Mouse (Mus musculus): ENCODE data around the gene Wdr91. TPM values are rescaled to one million over a fixed set of nuclear protein-coding genes. Genes with fewer than 3 reads are reported as not detected.

The Wdr91 gene
- total RNA-seq (2021), result 10 to 100 TPM; 13.9 to 14.9 TPM
- long read RNA-seq, experiment 1, transcript Wdr91-201 (15 exons, 2,682 nt), result major isoform, 6 of 14 reads
- long read RNA-seq, experiment 1, partial matches to known transcripts, result 3 of 14 reads
- long read RNA-seq, experiment 1, other reads (novel, unspliced or antisense), result 5 of 14 reads
- long read RNA-seq, experiment 2, partial matches to known transcripts, result 1 of 2 reads
- long read RNA-seq, experiment 2, other reads (novel, unspliced or antisense), result 0 of 2 reads

DNA sequence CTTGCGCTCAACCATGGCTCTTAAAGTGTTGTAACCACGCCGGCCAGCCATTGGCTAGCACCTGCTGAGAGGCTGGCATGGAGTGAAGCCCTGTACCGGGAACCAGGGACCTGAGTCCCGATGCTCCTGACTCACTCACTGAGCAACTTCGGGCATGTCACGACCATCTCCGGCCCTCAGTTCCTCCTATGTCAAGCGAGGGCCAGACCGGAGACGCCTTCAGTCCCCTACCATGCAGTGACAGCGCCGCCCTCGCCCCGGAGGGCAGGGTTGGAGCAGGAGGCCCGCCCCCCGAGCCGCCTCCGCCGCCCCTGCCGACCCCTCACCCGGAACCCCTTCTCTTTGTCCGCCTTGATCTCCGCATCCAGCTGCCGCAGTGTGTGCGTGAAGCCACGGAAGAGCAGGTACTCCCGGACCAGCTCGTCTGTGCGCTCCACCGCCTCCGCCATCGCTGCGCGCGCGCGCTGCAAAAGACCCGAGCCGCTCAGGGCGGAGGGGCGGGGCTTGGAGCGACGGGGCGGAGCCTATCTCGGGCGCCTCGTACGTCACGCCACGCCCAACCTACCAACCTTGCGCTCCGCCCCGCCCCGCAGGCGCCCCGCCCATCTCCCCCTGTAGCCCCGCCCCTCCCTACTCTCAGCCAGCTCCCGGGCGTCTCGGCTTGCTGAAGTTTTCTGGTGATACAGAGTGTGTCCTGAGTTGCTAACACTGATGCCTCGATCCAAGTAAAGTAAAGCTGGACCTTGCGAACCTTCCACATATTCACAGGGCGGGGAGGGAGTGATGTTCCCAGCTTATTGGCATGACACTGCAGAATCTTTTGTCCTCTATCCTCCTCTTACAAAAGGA is at the start of gene Wdr91:
Gene Wdr91, minus strand, starts transcription at position 506 of the 849 bp plus-strand sequence.
- peak; percentile 94 to 97 for DNase-seq

DNA sequence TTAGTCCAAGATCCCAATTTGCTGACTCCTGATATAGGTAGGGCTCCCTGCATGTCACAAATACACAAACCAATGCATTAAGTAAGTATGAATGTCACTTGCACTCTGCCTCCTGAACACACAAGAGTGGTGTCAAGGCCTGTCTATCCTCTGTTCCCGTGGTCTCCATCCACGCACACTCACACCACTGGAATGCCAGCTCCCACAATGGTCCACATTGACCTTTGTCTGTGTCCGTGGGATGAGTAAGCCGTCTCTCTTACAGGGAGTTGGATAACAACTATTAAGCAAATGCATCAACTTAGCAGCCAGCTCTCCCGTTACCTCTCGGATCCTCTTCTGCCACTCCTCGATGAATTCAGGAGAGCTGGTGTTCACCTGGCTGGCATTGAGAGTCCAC is 48.5 kb upstream of the Wdr91 start:
- DNase-seq, result peak in 1 of 2 experiments; percentile 12

DNA sequence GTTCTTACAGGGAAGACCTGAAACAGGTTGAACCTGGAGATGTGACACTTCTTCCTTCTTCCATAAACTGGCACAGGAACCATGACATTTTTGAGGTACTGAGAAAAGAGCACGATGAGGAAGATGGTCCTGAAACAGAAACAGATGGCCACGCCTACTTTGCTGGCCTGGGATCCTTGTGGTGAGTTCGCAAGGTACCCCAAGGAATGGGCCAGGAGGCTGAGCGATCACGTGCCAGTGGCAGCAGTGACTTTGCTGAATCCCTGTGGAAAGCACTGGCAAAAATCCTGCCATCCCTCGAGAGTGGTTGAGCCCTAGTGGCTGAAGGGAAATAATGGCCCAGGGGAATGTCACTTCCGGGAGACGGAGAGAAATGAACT is 45.2 kb upstream of the Wdr91 start:
- no peak for DNase-seq

DNA sequence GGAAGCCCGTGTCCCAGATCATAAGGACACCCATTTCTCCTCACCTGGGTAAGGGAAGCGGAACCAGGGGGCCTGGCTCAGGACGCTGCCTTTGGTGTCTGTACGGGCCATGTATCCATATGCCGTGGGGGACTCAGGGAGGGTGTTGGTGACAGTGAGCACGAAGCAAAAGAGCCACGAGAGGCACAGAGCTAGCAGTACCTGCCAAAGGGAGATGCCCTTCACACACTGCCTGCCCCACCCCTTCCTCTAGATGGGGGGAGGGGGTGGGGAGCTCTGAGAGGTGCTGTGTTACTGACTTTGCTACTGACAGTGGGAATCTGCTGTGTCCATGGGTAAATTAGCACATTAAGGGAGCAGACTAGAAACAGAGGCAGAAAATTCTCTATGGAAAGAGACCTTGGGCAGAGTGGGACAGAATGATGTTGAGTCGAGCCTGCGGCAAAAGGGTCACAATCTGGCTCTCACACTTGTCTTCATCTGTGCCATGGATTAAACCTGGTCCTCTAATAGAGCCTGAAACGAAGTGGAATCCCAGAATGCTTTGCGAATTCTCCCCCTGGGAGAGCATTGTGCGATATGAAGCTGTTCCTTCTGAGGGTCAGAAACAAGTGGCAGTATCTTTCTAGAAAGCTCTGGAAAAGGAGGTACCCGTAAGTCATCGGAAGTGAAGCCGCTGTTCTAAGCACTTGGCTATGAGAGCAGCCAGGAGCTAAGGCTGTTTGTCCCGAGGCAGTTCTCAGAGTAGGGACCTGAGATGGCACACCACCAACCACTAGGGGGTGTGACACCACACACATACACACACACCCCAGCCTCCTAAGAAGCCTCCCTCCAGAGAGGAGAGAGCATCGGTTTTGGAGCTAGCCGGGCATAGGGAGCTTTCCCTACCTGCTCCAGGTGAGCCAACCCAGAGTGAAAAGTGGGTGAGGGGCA is 44.5 kb upstream of the Wdr91 start:
- DNase-seq, result peak; percentile 18 to 43

DNA sequence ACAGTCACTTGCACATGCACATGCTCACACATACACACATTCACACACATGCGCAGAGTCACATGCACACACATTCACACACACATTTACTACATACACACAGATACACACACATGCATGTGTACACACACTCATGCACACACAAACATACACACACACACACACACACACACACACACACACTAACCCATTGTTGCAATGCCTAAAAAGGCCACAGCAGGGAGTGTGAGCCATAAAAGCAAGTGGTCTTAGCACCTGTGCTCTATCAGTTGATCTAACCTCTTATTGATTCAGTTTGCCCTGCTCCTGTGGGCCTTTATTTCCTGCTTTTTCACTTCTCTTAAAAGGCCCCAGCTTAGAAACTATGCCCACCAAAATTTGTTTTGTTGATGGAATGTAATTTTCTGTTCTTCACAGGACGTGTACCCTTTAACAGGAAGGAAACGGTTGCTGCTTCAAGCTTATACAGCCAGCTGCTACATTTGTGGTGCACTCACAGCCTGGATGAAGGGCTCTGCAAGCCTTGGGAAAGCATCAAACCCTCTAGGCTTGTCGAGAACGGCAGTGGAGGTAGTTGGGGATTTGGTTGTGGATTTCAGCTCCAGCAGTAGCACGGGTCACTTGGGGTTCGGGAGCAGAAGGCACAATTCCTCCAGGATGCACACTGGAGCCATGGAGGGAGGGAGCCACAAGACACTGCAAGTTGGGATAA is 41.4 kb upstream of the Wdr91 start:
- DNase-seq, result no peak

DNA sequence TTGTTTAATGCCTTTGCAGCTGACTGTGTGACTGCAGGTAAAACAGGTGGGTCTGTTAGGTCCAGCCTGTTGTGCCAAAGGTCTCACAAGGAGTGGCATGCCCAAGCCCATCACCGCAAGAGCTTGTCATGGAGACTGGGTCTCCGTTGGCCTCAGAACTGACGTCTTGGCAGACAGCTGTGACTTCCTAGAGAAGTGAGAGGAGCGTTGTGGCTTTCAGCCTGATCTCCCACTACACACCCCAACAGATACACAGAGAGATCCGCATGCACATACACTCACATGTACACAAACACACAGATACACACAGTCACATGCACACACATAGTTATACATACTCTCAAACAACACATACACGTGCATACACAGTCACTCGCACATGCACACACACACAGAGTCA is 40.8 kb upstream of the Wdr91 start:
- DNase-seq, result no peak

DNA sequence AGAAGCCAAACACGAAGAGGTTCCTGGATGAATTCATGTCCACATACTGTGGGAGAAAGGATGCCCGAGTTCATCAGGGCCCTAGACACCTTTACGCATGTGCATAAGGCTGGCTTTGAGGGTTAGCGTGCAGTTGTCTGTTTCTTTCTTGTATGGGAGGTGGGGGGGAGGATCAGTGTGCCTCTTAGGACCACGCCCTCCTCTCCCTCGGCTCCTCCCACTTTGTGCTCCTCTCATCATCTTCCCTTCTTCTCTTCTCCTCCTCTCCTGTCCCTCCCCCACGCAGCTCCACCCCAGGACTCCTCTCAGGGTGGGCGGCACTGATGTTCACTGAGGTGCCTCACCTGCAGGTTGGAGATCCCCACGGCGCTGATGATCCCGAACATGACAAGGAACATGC is 37.8 kb upstream of the Wdr91 start:
- no peak for DNase-seq

DNA sequence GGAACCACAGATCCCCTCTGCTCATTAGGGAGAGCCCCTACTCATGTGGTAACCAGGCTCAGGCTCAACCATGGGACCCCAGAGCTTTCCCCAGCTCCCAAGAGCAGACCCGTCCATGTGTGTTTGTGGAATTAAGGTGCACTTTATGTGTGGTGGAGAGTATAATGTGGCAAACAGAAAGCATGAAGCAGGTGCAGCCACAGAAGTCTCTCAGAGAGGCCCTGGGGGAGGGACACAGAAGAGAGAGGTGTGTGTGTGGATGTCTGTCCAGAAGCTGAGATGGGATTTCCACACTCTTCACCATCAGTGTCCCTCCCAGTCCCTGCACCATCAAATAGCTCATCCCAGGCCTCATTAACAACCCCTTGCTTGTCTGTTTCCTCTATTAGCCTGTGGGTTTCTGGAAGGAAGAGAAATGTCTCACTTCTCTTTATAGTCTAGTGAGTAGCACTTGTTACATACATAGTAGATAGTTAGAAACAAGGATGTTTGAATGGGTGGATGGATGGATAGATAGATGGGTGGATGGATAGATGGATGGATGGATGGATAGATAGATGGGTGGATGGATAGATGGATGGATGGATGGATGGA is 35.9 kb upstream of the Wdr91 start:
- DNase-seq, result no peak

DNA sequence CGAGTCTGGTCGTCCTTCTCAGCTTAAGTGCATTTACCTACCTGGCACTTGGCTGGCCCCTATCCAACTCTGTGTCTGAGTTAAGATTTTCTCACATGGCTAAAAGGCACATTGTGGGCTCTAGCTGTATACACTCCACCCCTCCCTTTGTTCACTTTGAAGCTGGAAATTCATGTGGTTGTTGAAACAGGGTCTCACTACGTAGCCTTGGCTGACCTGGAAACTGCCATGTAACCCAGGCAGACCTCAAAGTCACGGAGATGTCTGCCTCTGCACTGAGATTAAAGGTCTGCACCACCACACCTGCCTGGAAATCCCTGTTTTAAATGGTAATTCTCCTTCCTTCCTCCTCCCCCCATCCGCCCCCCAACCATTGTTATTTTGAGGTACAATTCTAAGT is 32.8 kb upstream of the Wdr91 start:
- DNase-seq, result no peak

DNA sequence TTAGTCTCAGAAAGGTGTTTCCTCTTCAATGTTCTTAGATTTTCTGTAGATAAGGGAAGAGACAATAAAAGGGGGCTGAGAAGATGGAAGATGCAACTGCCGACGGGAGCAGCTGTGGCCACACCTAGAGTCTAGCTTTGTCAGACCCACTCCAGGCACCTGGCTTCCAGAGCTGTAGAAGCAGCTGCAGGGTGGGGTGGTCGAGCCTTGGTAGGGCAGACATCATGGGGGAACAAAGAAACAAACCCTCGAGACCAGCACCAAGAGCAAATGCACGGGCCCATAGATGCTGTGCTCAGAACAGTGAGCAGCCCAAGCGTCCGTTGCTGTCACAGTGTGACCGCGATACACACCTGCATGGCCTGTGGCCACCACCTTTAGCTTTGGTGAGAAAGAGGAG is 31.8 kb upstream of the Wdr91 start:
- no peak for DNase-seq

DNA sequence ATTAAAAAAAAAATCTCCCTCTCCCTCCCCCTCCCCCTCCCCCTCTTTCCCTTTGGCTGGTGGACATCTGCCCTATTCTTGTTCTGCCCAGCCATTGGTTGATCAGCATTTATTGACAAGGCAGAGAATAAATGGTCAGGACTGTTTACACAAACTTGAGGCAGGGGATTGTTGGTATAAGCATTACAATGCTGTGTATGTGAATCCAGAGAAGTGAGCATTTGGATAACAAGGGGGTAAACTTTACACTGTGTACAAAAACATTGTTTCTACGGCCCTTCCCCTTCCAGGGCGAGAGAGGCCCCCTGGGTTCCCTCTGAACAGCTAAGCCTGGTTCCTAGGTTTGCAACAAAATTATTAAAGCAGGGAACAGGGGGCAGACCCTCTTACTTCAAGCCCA is 30.8 kb upstream of the Wdr91 start:
- DNase-seq, result no peak

DNA sequence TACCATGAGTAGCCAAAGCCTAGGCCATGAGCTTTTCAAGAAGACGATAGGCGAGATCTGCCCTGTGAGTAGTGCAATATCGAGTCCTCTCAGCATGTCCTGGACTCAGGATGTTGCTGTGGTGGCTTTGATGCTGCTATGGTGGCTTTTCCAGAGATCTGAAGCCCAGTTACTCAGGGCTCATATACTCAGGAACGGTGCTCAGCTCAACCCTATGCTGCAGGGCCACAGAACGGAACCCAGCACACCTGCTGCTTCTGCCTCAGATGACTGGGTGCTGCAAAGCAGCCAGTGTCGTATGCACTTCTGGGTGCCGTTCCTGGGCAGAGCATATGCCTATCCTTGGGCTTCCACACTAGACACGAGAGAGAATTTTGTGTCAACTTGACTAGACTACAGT is 28.8 kb upstream of the Wdr91 start:
- no peak for DNase-seq

DNA sequence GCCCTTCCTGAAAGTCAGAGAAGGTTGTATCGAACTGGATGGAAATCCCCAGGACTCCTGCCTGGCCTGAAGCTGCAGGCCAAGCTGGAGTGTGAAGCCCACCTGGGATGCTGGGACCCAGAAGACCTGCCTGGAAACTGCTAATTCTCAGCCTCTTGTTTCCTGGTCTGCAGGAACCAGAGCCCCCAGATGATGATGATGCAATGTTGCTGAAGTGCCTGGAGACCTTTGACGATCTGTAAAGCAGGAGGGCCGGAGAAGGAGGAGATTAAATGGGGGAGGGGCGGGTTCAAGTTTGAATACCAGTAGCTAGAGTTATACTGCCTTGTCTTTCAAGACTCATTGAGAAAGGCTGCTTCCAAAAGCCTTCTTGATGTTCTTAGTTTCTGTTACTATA is 28.3 kb upstream of the Wdr91 start:
- DNase-seq, result no peak

DNA sequence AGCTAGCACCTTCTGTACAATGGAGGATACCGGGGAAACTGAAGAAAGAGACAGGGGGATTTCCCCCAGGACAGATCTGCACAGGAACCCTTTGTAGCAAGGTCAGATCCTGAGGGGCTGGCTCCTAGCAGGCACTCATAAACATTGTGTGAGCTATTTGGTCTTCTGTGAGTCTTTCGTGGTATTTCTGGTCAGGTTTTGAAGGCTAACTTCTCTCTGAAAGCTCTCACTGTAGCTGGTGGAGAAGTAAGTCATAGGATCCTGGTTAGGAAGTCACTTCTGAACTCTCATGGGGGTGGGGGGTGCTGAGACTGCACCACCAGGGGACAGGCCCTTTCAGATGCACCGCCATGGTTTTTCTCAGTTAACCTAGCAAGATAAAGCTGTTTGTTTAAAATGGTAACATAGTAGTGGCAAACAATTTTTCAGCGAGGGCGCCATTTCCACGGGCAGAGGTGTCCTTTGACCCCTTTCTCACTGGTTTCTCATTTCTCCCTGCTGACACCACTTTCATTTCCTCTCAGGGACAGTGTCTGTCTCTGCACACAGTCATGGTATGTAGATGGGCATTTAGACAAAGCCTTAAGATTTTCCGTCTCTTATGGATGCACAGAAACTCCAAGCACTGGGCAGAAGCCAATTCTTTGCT is 27.7 kb upstream of the Wdr91 start:
- DNase-seq, result no peak

DNA sequence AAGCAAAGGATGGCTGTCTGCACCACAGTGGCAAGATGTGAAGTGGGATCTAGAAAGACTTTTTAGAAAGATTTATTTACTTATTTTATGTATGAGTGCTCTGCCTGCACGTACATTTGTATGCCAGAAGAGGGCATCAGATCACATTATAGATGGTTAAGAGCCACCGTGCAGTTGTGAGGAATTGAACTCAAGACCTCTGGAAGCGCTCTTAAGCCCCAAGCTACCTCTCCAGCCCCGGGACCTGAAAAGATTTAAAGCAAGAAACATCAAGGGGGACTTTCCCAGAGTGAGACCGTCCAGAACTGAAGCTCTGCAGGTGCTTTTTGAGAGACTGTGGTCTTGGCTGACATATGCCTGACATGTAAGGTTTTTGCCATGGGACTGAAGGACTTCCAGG is 26.1 kb upstream of the Wdr91 start:
- DNase-seq, result no peak

DNA sequence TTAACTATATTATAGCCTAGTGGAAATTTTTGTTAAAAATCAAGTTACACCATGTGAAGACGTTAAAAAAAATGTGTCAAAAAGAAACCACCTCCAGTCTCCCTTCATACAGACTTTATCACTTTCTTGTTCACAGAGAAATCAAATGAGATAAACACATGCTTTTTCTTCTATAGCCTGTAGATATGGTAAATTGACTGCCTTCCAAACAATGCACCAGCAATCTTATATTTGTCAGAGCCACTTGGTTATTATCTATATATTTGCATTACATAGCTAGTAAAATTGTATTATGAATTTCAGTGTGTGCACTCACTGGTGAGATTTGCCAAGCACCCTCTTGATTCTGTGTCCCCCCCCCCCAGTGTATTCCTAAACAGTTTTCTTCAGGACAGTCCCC is 22.0 kb upstream of the Wdr91 start:
- no peak for DNase-seq

DNA sequence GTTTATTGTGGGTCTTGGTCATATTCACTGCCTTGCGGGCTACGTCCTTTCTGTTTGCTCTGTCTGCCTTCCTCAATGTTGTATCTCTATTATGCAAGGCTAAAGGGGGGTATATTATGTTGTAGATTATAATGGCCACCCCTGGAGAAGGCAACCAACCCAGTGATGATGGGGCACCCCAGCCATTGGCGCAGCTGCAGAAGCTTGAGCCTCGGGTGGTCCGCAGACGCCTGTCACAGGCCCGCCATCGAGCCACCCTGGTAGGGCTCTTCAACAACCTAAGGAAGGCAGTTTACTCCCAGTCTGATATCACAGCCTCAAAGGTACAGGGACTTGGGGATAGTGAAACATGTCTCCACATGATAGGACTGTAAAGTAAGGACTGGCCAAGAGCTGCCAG is 16.9 kb upstream of the Wdr91 start:
- DNase-seq, result no peak

DNA sequence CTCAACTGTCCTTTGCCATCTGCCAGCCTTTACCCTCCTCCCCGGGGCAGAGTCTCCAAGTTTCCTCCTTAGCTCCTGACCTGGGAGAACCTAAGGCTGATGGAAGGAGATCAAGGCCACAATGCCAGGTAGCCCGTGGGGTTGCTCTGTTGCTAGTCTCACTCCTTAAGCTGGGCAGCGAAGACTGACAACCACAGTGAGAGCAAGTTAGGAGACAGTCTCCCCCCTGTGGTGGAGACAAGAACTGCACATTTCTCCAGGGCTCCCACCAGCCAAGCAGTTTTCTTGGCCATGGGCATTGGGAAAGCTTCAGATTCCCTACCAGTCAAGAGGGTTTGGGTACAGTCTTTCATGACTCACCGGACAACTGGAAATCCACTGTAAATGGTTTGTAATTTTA is 16.5 kb upstream of the Wdr91 start:
- DNase-seq, result peak; percentile 55 to 78

DNA sequence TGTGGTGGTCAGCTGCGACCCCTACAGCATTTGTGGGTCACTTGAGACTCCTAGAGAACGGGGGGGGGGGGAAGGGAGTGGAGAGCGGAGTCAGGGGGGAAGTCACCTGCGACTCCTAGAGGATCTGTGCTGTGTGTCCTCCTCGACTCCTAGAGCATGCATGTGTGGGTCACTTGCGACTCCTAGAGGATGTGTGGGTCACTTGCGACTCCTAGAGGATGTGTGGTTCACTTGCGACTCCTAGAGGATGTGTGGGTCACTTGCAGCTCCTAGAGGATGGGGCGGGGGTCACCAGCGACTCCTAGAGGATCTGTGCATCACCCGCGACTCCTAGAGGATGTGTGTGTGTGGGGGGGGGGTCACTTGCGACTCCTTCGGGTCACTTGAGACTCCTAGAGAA is 11.3 kb upstream of the Wdr91 start:
- peak; percentile 31 to 55 for DNase-seq

DNA sequence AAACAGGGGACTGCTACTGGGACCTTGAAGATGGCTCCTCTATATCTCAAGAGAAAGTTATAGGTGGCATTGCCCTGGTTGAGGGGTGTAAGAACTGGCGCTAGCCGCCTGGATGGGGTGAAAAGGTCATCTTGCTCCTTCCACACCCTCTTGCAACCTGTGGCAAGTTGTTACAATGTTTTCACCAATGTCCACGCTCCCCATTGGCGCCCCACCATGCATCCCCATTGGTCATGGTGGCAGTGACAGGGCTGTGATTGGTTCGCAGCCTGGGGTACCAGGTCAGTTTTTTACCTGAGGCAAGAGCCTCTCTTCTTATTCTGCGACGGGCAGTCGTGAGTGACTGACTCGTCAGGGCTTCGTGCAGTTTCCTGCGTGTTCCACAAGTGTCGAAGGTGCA is 10.0 kb upstream of the Wdr91 start:
- no peak for DNase-seq

DNA sequence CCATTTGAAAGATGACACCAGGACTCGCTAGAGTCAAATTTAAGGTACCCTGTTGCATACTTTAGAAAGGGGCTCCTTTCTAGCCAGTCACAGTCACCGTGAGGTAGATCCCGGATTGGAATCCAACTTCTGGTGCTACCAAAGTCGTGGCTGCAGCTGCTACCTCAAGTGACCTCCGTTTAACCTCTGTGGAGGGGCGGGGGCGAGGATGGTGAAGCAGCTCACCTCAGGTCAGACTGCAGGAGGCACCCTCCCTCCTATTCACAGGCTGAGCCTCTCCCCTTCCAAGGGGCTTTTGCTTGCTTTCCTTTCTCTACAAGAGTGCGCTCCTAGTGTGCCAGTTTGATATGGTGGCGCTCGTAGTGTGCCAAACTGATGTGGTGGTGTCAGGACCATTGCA is 9.3 kb upstream of the Wdr91 start, which contains the start of gene Stra8:
Gene Stra8, plus strand, starts transcription at position 208 of the 400 bp plus-strand sequence.
- no peak for DNase-seq

All from adrenal gland, postnatal 36 days (tissue).